Mouse (Mus musculus) cortical plate, adult 2 months (tissue): ENCODE measurements around the gene Hif3a.

ENCODE experiments used
- CTCF ChIP-seq: fragments of 200-500 bp; IDR thresholded peaks from 2 replicates; pipeline ENCODE4 v1.5.1; 2011; ENCODE audit warnings: mild to moderate bottlenecking, control low read depth, low read length; ENCODE audit not compliant: insufficient read depth; ENCODE audit errors: extremely low read depth
- POLR2A ChIP-seq: fragments of 200-500 bp; IDR thresholded peaks from 2 replicates; pipeline ENCODE4 v1.6.1; 2011; ENCODE audit warnings: mild to moderate bottlenecking, low read length, control low read depth; ENCODE audit not compliant: insufficient read depth; ENCODE audit errors: extremely low read depth

- TF ChIP-seq CTCF (no peak), POLR2A (peak; percentile 54; the same call in 1 of the 2 replicates)
Observed at GRCm38 (mm10) chr7:16982859-16983568, 79.2 kb downstream of the Hif3a start, which contains the start of gene Gm42372.
